Mouse (Mus musculus): ENCODE measurements around the gene Lrfn2.

The Lrfn2 gene

GRCm38 (mm10) chr17:49079647-49080046 lies 147.5 kb downstream of the Lrfn2 start:
- in situ Hi-C loops (cut with MboI; ENCODE audit: low pct_unique_long_range_greater_than_20kb in 1 of 2, low sequenced_read_pairs in 2 of 2, unreplicated experiment in 1 of 2), result no loop called here

- in situ Hi-C loops (cut with MboI; ENCODE audit: low pct_unique_long_range_greater_than_20kb in 1 of 2, low sequenced_read_pairs in 2 of 2, unreplicated experiment in 1 of 2), result no loop called here
Observed at GRCm38 (mm10) chr17:49083594-49084380, 151.6 kb downstream of the Lrfn2 start.

- in situ Hi-C loops (cut with MboI; ENCODE audit: low pct_unique_long_range_greater_than_20kb in 1 of 2, low sequenced_read_pairs in 2 of 2, unreplicated experiment in 1 of 2), result no loop called here
Observed at GRCm38 (mm10) chr17:49085111-49085510, 152.9 kb downstream of the Lrfn2 start.

GRCm38 (mm10) chr17:49096781-49097544 lies 164.8 kb downstream of the Lrfn2 start:
- in situ Hi-C loops (cut with MboI; ENCODE audit: low pct_unique_long_range_greater_than_20kb in 1 of 2, low sequenced_read_pairs in 2 of 2, unreplicated experiment in 1 of 2), result no loop called here

DNA sequence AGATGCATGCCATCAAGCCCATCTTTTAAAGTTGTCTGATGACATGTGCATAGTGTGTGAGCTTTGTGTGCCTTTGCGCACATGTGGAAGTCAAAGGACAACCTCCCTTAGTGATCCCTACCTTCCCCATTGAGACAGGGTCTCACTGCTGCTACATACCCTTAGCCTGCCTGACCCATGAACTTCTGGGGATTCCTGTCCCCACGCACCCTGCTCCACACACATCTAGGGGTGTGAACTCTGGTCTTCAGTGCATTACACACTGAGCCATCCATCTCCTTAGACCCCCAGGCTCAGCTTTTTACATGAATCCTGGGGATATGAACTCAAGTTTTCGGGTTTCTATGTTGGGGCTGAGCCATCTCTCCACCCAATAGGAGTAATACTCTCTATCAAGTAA lies 179.2 kb downstream of the Lrfn2 start:
- in situ Hi-C loops (cut with MboI; ENCODE audit: low pct_unique_long_range_greater_than_20kb in 1 of 2, low sequenced_read_pairs in 2 of 2, unreplicated experiment in 1 of 2), result no loop called here

GRCm38 (mm10) chr17:49111911-49112310 lies 179.7 kb downstream of the Lrfn2 start:
- in situ Hi-C loops (cut with MboI; ENCODE audit: low pct_unique_long_range_greater_than_20kb in 1 of 2, low sequenced_read_pairs in 2 of 2, unreplicated experiment in 1 of 2), result no loop called here

- in situ Hi-C loops (cut with MboI; ENCODE audit: low pct_unique_long_range_greater_than_20kb in 1 of 2, low sequenced_read_pairs in 2 of 2, unreplicated experiment in 1 of 2), result no loop called here
Observed at GRCm38 (mm10) chr17:49113336-49113735, 181.2 kb downstream of the Lrfn2 start.

DNA sequence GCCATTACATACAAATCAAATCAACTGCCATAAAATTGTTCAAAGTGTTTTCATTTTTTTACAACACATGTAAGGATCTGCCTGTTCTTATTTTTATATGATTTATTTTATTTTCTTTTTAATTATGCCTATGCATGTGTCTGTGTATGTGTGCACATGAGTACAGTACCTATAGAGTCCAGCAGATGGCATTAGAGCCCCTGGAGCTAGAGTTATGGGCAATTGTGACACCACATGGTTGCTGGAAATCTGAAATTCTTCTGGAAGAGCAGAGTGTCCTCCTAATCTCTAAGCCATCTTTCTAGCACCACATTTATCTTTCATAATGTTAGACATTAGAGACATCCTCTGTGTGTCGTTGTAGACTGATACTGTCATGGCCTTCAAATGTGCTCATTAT lies 192.0 kb downstream of the Lrfn2 start:
- in situ Hi-C loops (cut with MboI; ENCODE audit: low pct_unique_long_range_greater_than_20kb in 1 of 2, low sequenced_read_pairs in 2 of 2, unreplicated experiment in 1 of 2), result no loop called here

- in situ Hi-C loops (cut with MboI; ENCODE audit: low pct_unique_long_range_greater_than_20kb in 1 of 2, low sequenced_read_pairs in 2 of 2, unreplicated experiment in 1 of 2), result no loop called here
Observed at GRCm38 (mm10) chr17:49124642-49125041, 192.5 kb downstream of the Lrfn2 start.

All from mouse embryonic stem cell (cell line).